Mouse (Mus musculus): Measurements from ENCODE around the gene Trio. TPM values are rescaled to one million over a fixed set of nuclear protein-coding genes. Genes with fewer than 3 reads are reported as not detected.

The Trio gene
- polyA plus RNA-seq, 1 experiment from 2014 or later = 2.8 TPM

DNA sequence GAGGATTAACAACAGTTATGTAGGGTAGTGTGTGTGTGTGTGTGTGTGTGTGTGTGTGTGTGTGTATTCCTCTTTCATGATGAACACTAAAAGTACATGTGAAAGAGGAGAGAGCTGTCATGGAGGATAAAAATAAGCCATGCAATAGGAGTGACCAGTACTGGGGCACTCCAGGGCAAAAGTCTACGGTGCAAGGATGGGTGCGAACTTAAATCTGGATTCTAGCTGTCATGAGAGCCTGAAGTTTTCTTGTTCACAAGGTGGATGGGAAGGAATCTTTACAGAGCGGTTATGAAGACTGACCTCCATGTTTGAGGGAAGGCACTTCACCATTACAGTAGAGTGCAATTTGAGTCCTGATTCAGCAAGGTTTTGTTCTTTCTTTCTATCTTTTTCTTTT lies 36.4 kb upstream of the Trio start:
- ATAC-seq (ENCODE audit: low read depth) (no peak), DNase-seq (no peak)
- Histone ChIP-seq H3K4me2 (no peak overlapping the region), H3K9ac (no peak overlapping the region), H3K27me3 (no peaks in the 10 kb centered on the region), H3K27ac (no peak overlapping the region), H3K4me3 (replicated peaks) (no peak overlapping the region), H3K4me1 (replicated peaks) (no peaks in the 10 kb centered on the region), H3K9me3 (replicated peaks) (no peaks in the 10 kb centered on the region), H3K36me3 (no peaks in the 10 kb centered on the region)
- WGBS (ENCODE audit: insufficient replicate concordance) = 71% methylated on average over 3 of the region's 3 CpGs

DNA sequence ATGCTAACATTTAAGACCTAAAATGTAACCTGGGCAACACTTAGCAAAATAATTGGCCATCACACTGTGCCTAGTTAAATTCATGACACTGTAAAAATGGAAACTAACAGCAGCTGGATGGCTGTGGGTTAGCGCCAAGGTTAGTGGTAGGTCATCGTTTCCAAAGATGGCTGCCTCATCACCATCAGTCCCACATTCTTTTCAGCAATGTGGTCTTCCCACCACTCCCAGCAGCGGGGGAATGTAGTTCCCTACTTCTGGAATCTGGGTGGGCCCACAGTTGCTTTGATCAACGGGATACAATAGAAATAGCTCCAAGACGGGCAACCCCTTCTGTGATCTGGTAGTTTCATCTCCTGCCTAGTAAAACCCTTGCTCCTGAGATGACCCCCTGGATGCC lies 35.3 kb upstream of the Trio start:
- 60% methylated on average over 5 of the region's 5 CpGs for WGBS (ENCODE audit: insufficient replicate concordance)

DNA sequence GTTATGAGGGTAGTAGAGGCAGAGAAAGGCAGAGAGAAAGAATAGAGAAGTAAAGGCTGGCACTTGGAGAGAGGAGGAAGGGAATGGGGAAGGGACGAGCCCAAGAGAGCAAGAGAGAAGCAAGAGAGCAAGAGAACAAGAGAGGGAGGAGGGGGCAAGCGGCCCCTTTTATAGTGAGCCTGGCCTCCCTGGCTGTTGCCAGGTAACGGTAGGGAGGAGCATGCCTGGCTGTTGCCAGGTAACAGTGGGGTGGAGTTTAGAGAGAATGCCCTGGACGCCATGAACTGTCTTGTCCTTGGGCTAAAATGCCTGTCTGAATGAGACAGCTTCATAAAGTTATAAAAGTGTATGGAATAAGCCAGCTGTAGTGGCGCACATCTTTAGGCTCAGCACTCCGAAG lies 34.8 kb upstream of the Trio start:
- Histone ChIP-seq H3K27me3 (no peaks in the 10 kb centered on the region), H3K9ac (no peak overlapping the region), H3K36me3 (no peaks in the 10 kb centered on the region), H3K4me2 (no peak overlapping the region), H3K4me1 (replicated peaks) (no peaks in the 10 kb centered on the region), H3K9me3 (replicated peaks) (no peaks in the 10 kb centered on the region), H3K4me3 (replicated peaks) (no peak overlapping the region), H3K27ac (no peak overlapping the region)
- DNase-seq = no peak
- ATAC-seq (ENCODE audit: low read depth) = no peak
- 51% methylated on average over 6 of the region's 6 CpGs for WGBS (ENCODE audit: insufficient replicate concordance)

More for the DNA sequence above, 35.3 kb upstream of the Trio start:
- H3K4me2 ChIP-seq = no peak overlapping the region
- DNase-seq = no peak
- no peak for ATAC-seq (ENCODE audit: low read depth)
- H3K9me3 ChIP-seq (replicated peaks) = no peaks in the 10 kb centered on the region
- no peaks in the 10 kb centered on the region for H3K4me1 ChIP-seq (replicated peaks)
- no peaks in the 10 kb centered on the region for H3K36me3 ChIP-seq
- no peaks in the 10 kb centered on the region for H3K27me3 ChIP-seq
- H3K27ac ChIP-seq = no peak overlapping the region
- no peak overlapping the region for H3K4me3 ChIP-seq (replicated peaks)
- no peak overlapping the region for H3K9ac ChIP-seq

DNA sequence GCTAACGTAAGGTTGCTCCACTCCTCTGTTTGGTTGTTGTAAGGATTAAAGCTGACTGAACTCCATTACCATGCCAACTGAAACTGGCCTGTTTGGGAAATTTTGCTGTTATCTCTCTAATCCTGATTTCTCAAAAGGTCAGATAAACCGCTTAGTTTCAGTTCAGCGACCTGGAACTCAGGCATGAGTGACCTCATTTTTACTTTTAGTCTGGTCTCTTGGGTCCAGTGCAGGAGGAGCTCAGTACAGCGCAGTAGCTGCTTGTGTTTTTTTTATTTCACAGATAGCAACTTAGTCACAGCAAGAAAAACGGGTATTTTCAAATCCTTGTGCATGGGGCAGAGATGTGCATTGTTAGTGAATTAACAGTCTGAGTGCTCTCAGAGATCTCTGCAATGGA lies 31.9 kb upstream of the Trio start:
- 55% methylated on average over 5 of the region's 5 CpGs for WGBS (ENCODE audit: insufficient replicate concordance)
- Histone ChIP-seq H3K27me3 (no peaks in the 10 kb centered on the region), H3K9ac (no peak overlapping the region), H3K4me1 (replicated peaks) (no peaks in the 10 kb centered on the region), H3K4me3 (replicated peaks) (no peak overlapping the region), H3K36me3 (no peaks in the 10 kb centered on the region), H3K9me3 (replicated peaks) (no peaks in the 10 kb centered on the region), H3K4me2 (no peak overlapping the region), H3K27ac (no peak overlapping the region)
- DNase-seq (no peak), ATAC-seq (ENCODE audit: low read depth) (no peak)

DNA sequence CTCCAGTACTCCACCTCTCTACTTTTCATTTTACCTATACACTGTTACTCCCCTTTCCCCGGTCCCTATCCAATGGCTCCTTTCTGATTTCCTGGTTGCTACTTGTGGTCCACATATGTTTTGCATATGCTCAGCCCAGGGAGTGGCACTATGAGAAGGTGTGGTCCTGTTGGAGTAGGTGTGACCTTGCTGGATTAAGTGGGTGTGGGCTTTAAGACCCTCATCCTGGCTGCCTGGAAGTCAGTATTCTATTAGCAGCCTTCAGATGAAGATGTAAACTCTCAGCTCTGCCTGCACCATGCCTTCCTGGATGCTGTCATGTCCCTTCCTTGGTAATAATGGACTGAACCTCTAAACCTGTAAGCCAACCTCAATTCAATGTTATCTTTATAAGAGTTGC lies 29.1 kb upstream of the Trio start:
- Histone ChIP-seq H3K9ac (no peak overlapping the region), H3K27me3 (no peaks in the 10 kb centered on the region), H3K4me1 (replicated peaks) (no peaks in the 10 kb centered on the region), H3K9me3 (replicated peaks) (no peaks in the 10 kb centered on the region), H3K36me3 (no peaks in the 10 kb centered on the region), H3K4me2 (no peak overlapping the region), H3K4me3 (replicated peaks) (no peak overlapping the region), H3K27ac (no peak overlapping the region)
- ATAC-seq (ENCODE audit: low read depth) (no peak), DNase-seq (no peak)
- 79% methylated on average over 1 of the region's 1 CpGs for WGBS (ENCODE audit: insufficient replicate concordance)

DNA sequence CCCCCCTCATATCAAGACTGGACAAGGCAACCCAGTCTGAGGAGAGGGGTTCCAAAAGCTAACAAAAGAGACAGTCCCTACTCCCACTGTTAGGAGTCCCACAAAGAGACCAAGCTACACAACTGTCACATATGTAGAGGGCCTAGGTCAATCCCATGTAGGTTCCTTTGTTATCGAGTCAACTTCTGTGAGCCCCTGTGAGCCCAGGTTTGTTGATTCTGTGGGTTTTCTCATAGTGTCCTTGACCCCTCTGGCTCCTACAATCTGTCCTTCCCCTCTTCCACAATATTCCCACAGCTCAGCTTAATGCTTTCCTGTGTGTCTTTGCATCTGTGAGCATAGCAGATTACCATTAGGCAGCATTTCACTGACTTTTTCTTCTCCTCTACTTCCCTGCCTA lies 28.5 kb upstream of the Trio start:
- Histone ChIP-seq H3K4me1 (replicated peaks) (no peaks in the 10 kb centered on the region), H3K4me2 (no peak overlapping the region), H3K4me3 (replicated peaks) (no peak overlapping the region), H3K27ac (no peak overlapping the region), H3K9me3 (replicated peaks) (no peaks in the 10 kb centered on the region), H3K9ac (no peak overlapping the region), H3K27me3 (no peaks in the 10 kb centered on the region), H3K36me3 (no peaks in the 10 kb centered on the region)
- WGBS (ENCODE audit: insufficient replicate concordance) = 33% methylated on average over 1 of the region's 1 CpGs
- ATAC-seq (ENCODE audit: low read depth) (no peak), DNase-seq (no peak)

DNA sequence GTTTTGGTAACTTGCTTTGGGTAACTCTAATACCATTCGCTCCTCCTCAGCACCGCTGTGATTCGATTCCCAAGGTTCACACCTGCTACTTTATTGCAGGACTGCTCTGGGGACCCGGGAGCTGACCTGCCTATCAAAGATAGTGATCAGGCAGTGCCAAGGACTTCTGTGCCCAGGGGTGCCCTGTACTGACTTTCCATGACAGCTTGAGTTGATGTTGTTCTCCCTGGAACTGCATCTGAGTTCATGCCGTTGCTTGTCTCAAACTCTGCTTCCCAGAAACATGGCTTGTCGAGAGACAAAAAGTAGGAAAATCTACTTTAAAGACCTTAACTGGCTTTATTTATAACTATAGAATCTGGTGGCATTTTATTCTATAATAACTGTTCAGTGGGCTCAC lies 27.6 kb upstream of the Trio start:
- Histone ChIP-seq H3K4me2 (no peak overlapping the region), H3K4me1 (replicated peaks) (no peaks in the 10 kb centered on the region), H3K9ac (no peak overlapping the region), H3K9me3 (replicated peaks) (no peaks in the 10 kb centered on the region), H3K27ac (no peak overlapping the region), H3K27me3 (no peaks in the 10 kb centered on the region), H3K4me3 (replicated peaks) (no peak overlapping the region), H3K36me3 (no peaks in the 10 kb centered on the region)
- DNase-seq = no peak
- ATAC-seq (ENCODE audit: low read depth) = no peak
- 57% methylated on average over 6 of the region's 6 CpGs for WGBS (ENCODE audit: insufficient replicate concordance)

DNA sequence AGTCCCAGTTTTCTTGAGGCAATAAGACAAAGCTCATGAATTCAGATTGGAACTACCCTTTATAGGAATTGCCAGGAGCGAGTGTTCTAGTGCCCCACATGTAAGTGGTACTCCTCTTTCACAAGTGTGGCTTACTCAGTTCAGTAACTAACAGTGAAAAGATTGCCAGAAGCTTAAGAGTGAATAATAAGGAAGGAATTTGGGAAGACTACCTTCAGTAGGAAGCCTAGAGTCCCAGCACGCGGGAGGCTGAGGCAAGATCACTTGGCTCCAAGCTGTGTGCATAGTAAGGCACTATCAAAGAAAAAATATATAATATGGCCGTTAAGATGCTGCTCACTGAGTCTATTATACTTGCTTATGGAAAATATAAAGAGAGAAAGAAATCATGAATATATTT lies 26.2 kb upstream of the Trio start:
- Histone ChIP-seq H3K36me3 (no peaks in the 10 kb centered on the region), H3K4me1 (replicated peaks) (no peaks in the 10 kb centered on the region), H3K4me3 (replicated peaks) (no peak overlapping the region), H3K4me2 (no peak overlapping the region), H3K27me3 (no peaks in the 10 kb centered on the region), H3K27ac (no peak overlapping the region), H3K9ac (no peak overlapping the region), H3K9me3 (replicated peaks) (no peaks in the 10 kb centered on the region)
- ATAC-seq (ENCODE audit: low read depth) (no peak), DNase-seq (no peak)
- 66% methylated on average over 4 of the region's 4 CpGs for WGBS (ENCODE audit: insufficient replicate concordance)

DNA sequence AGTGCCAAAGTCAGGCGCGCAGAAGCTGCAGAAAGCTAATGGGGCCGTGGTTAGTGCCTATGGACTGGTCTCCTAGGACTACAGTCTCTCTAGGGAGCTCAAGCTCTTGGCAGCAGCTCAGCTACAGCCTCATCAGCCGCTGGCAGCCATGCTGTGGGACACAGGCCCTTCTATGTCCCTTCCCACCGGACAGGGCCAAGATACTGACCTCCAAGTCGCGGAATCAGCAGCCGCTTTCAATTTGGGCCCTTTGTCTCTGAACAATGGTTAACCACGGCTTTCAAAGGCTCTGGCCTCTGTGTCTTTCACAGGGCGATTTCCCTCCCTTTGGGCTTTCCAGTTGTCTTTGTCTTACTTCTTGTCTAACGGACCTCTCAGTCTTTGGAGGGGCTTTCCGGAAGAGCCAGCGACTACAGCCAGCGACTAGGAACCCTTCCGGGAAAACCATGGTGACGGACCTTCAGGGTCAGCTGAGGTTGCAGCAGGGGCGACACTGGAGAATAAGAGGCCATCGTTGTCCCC lies 25.5 kb upstream of the Trio start:
- DNase-seq (no peak), ATAC-seq (ENCODE audit: low read depth) (no peak)
- no peak overlapping the region for H3K27ac ChIP-seq
- no peaks in the 10 kb centered on the region for H3K27me3 ChIP-seq
- no peak overlapping the region for H3K4me3 ChIP-seq (replicated peaks)
- no peak overlapping the region for H3K4me2 ChIP-seq
- 38% methylated on average over 18 of the region's 18 CpGs for WGBS (ENCODE audit: insufficient replicate concordance)
- H3K9ac ChIP-seq = no peak overlapping the region
- H3K4me1 ChIP-seq (replicated peaks) = no peaks in the 10 kb centered on the region
- H3K36me3 ChIP-seq = no peaks in the 10 kb centered on the region
- H3K9me3 ChIP-seq (replicated peaks) = no peaks in the 10 kb centered on the region

DNA sequence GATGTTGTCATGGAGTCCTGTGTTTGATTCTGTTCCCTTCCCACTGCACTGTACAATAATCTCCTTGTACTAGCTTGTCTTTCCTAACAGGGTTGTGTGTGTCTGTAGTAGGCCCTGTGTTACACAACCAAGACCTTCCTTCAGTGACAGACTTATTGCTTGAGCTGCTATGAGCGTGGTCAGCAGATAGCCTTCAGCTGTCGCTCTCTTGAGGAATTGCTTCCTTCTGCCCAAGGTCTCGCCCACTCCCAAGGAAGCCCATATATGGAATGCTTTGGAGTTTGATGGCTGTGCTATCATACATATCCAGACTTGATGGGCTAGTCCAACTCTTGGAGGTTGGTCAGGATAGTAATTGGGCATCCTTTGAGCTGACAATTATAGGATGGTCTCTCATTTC lies 22.1 kb upstream of the Trio start:
- DNase-seq = no peak
- no peak; the same call in 1 of the 2 replicates for ATAC-seq (ENCODE audit: low read depth)
- Histone ChIP-seq H3K27me3 (no peaks in the 10 kb centered on the region), H3K4me1 (replicated peaks) (no peaks in the 10 kb centered on the region), H3K4me2 (no peak overlapping the region), H3K4me3 (replicated peaks) (no peak overlapping the region), H3K9ac (no peak overlapping the region), H3K27ac (no peak overlapping the region), H3K9me3 (replicated peaks) (no peaks in the 10 kb centered on the region), H3K36me3 (no peaks in the 10 kb centered on the region)
- WGBS (ENCODE audit: insufficient replicate concordance) = 29% methylated on average over 3 of the region's 3 CpGs

DNA sequence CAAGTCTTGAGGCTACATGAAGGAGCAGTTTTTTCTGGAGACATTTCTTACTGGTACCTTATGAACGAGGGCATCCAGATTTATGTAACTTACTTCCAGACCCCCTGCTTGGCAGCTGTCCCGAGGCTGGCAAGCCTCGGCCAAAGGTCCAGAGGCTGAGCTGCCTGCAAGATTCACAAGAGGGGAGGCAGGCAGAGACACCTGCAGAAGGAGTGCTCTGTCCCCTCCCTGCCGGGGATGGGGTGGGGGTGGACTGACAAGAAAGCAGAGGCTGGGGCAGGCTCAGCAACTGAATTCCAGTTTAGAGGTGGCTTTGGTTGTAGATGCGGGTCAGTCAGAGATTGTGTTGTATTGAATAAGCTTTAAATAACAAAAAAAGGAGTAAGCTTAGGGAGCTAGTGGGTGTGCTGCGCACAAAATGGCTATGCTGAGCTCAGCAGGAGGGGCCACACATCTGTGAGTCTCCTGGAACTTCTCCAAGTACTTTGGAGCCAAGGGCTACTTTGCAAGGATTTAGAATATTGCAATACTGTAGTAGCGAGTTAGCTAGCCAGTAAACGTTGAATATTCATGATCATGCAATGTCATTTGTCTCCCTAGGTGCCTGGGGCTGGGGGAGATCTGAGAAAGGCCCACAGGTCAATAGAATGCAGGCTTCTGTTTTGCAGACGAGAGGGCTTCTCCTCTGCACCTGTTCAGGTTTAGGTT lies 15.7 kb upstream of the Trio start:
- Histone ChIP-seq H3K4me2 (no peak overlapping the region), H3K9ac (no peak overlapping the region), H3K27ac (no peak overlapping the region), H3K27me3 (no peaks in the 10 kb centered on the region), H3K36me3 (no peaks in the 10 kb centered on the region), H3K9me3 (replicated peaks) (no peaks in the 10 kb centered on the region), H3K4me3 (replicated peaks) (no peak overlapping the region), H3K4me1 (replicated peaks) (no peaks in the 10 kb centered on the region)
- DNase-seq = no peak
- WGBS (ENCODE audit: insufficient replicate concordance) = 28% methylated on average over 9 of the region's 9 CpGs
- ATAC-seq (ENCODE audit: low read depth) = no peak

DNA sequence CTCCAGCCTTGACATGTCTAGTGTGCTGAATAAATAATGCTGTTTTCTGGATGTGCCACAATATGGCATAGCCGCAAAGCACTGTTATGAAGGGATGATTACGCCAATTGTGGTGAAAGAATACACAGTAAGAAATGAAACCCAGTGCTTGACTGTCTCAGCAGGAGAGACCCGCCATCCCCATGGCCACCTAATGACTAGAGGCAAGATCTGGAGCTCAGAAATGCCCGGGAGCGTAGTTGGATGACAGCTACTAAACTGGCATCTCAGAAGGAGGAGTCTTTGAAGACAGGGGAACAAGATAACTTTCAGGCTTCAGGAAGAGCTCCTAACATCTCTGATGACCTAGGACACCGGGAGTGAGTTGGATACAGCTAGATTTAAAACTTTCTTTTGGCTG lies 12.0 kb upstream of the Trio start:
- H3K36me3 ChIP-seq = no peaks in the 10 kb centered on the region
- no peak for ATAC-seq (ENCODE audit: low read depth)
- WGBS (ENCODE audit: insufficient replicate concordance) = 65% methylated on average over 6 of the region's 6 CpGs
- no peak overlapping the region for H3K4me3 ChIP-seq (replicated peaks)
- H3K4me2 ChIP-seq = no peak overlapping the region
- no peak overlapping the region for H3K9ac ChIP-seq
- DNase-seq = no peak
- no peak overlapping the region for H3K27ac ChIP-seq
- no peaks in the 10 kb centered on the region for H3K4me1 ChIP-seq (replicated peaks)
- H3K9me3 ChIP-seq (replicated peaks) = no peaks in the 10 kb centered on the region
- no peaks in the 10 kb centered on the region for H3K27me3 ChIP-seq
